Mouse (Mus musculus) liver, embryonic 11.5 days (tissue): Measurements from ENCODE around the gene Ifna15. TPM values are rescaled to one million over a fixed set of nuclear protein-coding genes. Genes with fewer than 3 reads are reported as not detected.

ENCODE experiments used
- ATAC-seq: fragments of 200-750 bp; cut with Nextera tagmentation; replicated peaks from 2 replicates; pipeline ENCODE4 v1.8.0; 2017; ENCODE audit warnings: moderate number of reproducible peaks, mild to moderate bottlenecking, moderate TSS enrichment, moderate library complexity; ENCODE audit not compliant: low FRiP score
- DNase-seq: peaks from one replicate; pipeline ENCODE4 v3.0.0-alpha.2; 2017; ENCODE audit warnings: low spot score
- H3K27ac ChIP-seq: fragments of 300-500 bp; sonication (generic); 2 replicates; pipeline ENCODE4 v1.5.1; 2014; ENCODE audit warnings: mild to moderate bottlenecking, low read depth, low read length, control low read depth
- H3K27me3 ChIP-seq: fragments of 300-500 bp; sonication (generic); replicated peaks from 2 replicates; pipeline ENCODE4 v1.6.1; 2014; ENCODE audit warnings: low read length, mixed read lengths; ENCODE audit not compliant: control insufficient read depth, insufficient read depth
- H3K36me3 ChIP-seq: fragments of 300-500 bp; sonication (generic); 2 replicates; pipeline ENCODE4 v1.6.1; 2014; ENCODE audit warnings: mild to moderate bottlenecking, low read length, moderate library complexity, mixed read lengths; ENCODE audit not compliant: control insufficient read depth, insufficient read depth
- H3K4me1 ChIP-seq: fragments of 300-500 bp; sonication (generic); replicated peaks from 2 replicates; pipeline ENCODE4 v1.6.1; 2014; ENCODE audit warnings: low read length, mixed read lengths; ENCODE audit not compliant: control insufficient read depth, insufficient read depth
- H3K4me2 ChIP-seq: fragments of 300-500 bp; sonication (generic); 2 replicates; pipeline ENCODE4 v1.6.1; 2014; ENCODE audit warnings: mild to moderate bottlenecking, control low read depth, moderate library complexity
- H3K4me3 ChIP-seq: fragments of 300-500 bp; sonication (generic); 2 replicates; pipeline ENCODE4 v1.5.1; 2014; ENCODE audit warnings: low read depth, low read length, control low read depth
- H3K9ac ChIP-seq: fragments of 300-500 bp; sonication (generic); 2 replicates; pipeline ENCODE4 v1.6.1; 2014; ENCODE audit warnings: low read depth, low read length, control low read depth
- H3K9me3 ChIP-seq: fragments of 300-500 bp; sonication (generic); 2 replicates; pipeline ENCODE4 v1.6.1; 2016; ENCODE audit warnings: low read length, inconsistent platforms, mixed read lengths; ENCODE audit not compliant: control insufficient read depth
- WGBS: fragments of 180-500 bp; shearing (Covaris S2); extraction: QIAGEN DNeasy Blood & Tissue Kit; methylation state at CpG from one replicate; pipeline ENCODE4 v1.1.7; 2014; 5-methylcytosine and 5-hydroxymethylcytosine counted together
- polyA plus RNA-seq: library from polyadenylated mRNA; unstranded; fragments of >200 nt; fragmentation: Nextera tagmentation; extraction: Ambion mirVana; gene quantifications from 2 replicates; pipeline ENCODE4 v1.2.1, GENCODE M21; 2014

The Ifna15 gene
- polyA plus RNA-seq, 1 experiment from 2014 or later, result not detected

GRCm38 (mm10) chr4:88537328-88537727 lies 20.7 kb downstream of the Ifna15 start:
- ATAC-seq, result no peak

GRCm38 (mm10) chr4:88536640-88537039 lies 21.4 kb downstream of the Ifna15 start:
- Histone ChIP-seq H3K36me3 (no peaks in the 10 kb centered on the region), H3K4me1 (0 out of 2 replicates have a peak, but pooled peaks cover 3% of the 10 kb centered on the region), H3K4me3 (no peak overlapping the region), H3K27ac (no peak overlapping the region), H3K27me3 (no peaks in the 10 kb centered on the region), H3K9ac (no peak overlapping the region), H3K9me3 (no peaks in the 10 kb centered on the region), H3K4me2 (no peak overlapping the region)
- DNase-seq, result no peak
- no peak for ATAC-seq
- WGBS, result 80% methylated on average over 7 of the region's 7 CpGs

More at GRCm38 (mm10) chr4:88537328-88537727, 20.7 kb downstream of the Ifna15 start:
- no peak for DNase-seq
- H3K36me3 ChIP-seq, result no peaks in the 10 kb centered on the region
- no peak overlapping the region for H3K4me3 ChIP-seq
- 0 out of 2 replicates have a peak, but pooled peaks cover 3% of the 10 kb centered on the region for H3K4me1 ChIP-seq
- no peaks in the 10 kb centered on the region for H3K9me3 ChIP-seq
- no peak overlapping the region for H3K9ac ChIP-seq
- H3K27me3 ChIP-seq, result no peaks in the 10 kb centered on the region
- peak overlapping the region; percentile 44 for H3K4me2 ChIP-seq
- peak overlapping the region; percentile 32; the same call in 1 of the 2 replicates for H3K27ac ChIP-seq
- whole genome bisulfite sequencing, result 38% methylated on average over 12 of the region's 12 CpGs

- no peaks in the 10 kb centered on the region for H3K27me3 ChIP-seq
- WGBS, result 50% methylated on average over 1 of the region's 1 CpGs
- 0 out of 2 replicates have a peak, but pooled peaks cover 3% of the 10 kb centered on the region for H3K4me1 ChIP-seq
- no peak overlapping the region for H3K9ac ChIP-seq
- no peaks in the 10 kb centered on the region for H3K9me3 ChIP-seq
- no peak overlapping the region for H3K4me2 ChIP-seq
- peak; percentile 93 for ATAC-seq
- no peaks in the 10 kb centered on the region for H3K36me3 ChIP-seq
- DNase-seq, result no peak
- H3K4me3 ChIP-seq, result no peak overlapping the region
- no peak overlapping the region for H3K27ac ChIP-seq
These were observed 22.3 kb downstream of the Ifna15 start for GRCm38 (mm10) chr4:88535742-88536141.

- WGBS, result 82% methylated on average over 1 of the region's 1 CpGs
These were observed 23.1 kb downstream of the Ifna15 start for GRCm38 (mm10) chr4:88534903-88535302.

GRCm38 (mm10) chr4:88533499-88533898 lies 24.5 kb downstream of the Ifna15 start:
- Histone ChIP-seq H3K4me3 (no peak overlapping the region), H3K4me1 (0 out of 2 replicates have a peak, but pooled peaks cover 3% of the 10 kb centered on the region), H3K4me2 (no peak overlapping the region), H3K9me3 (no peaks in the 10 kb centered on the region), H3K27ac (no peak overlapping the region), H3K9ac (no peak overlapping the region), H3K27me3 (no peaks in the 10 kb centered on the region), H3K36me3 (no peaks in the 10 kb centered on the region)
- ATAC-seq (no peak), DNase-seq (no peak)
- 86% methylated on average over 2 of the region's 2 CpGs for WGBS

More at GRCm38 (mm10) chr4:88534903-88535302, 23.1 kb downstream of the Ifna15 start:
- Histone ChIP-seq H3K9ac (no peak overlapping the region), H3K27ac (no peak overlapping the region), H3K27me3 (no peaks in the 10 kb centered on the region), H3K4me1 (0 out of 2 replicates have a peak, but pooled peaks cover 3% of the 10 kb centered on the region), H3K4me3 (no peak overlapping the region), H3K36me3 (no peaks in the 10 kb centered on the region), H3K4me2 (no peak overlapping the region), H3K9me3 (no peaks in the 10 kb centered on the region)
- ATAC-seq (no peak), DNase-seq (no peak)

- no peak for DNase-seq
- Histone ChIP-seq H3K4me1 (no peaks in the 10 kb centered on the region), H3K4me2 (no peak overlapping the region), H3K9ac (no peak overlapping the region), H3K9me3 (no peaks in the 10 kb centered on the region), H3K27ac (no peak overlapping the region), H3K27me3 (no peaks in the 10 kb centered on the region), H3K36me3 (no peaks in the 10 kb centered on the region), H3K4me3 (no peak overlapping the region)
- no peak for ATAC-seq
- WGBS, result 82% methylated on average over 2 of the region's 2 CpGs
These were observed 27.2 kb downstream of the Ifna15 start for GRCm38 (mm10) chr4:88530892-88531291.

- Histone ChIP-seq H3K9ac (no peak overlapping the region), H3K4me1 (no peaks in the 10 kb centered on the region), H3K36me3 (no peaks in the 10 kb centered on the region), H3K27ac (no peak overlapping the region), H3K9me3 (no peaks in the 10 kb centered on the region), H3K4me2 (no peak overlapping the region), H3K4me3 (no peak overlapping the region), H3K27me3 (no peaks in the 10 kb centered on the region)
- ATAC-seq, result no peak
- 69% methylated on average over 4 of the region's 4 CpGs for WGBS
- DNase-seq, result no peak
These were observed 27.8 kb downstream of the Ifna15 start for GRCm38 (mm10) chr4:88530271-88530670.

- Histone ChIP-seq H3K4me2 (no peak overlapping the region), H3K27ac (no peak overlapping the region), H3K9me3 (no peaks in the 10 kb centered on the region), H3K4me3 (no peak overlapping the region), H3K36me3 (no peaks in the 10 kb centered on the region), H3K4me1 (no peaks in the 10 kb centered on the region), H3K27me3 (no peaks in the 10 kb centered on the region), H3K9ac (no peak overlapping the region)
- DNase-seq, result no peak
- WGBS, result 71% methylated on average over 5 of the region's 5 CpGs
- peak; percentile 73; the same call in 1 of the 2 replicates for ATAC-seq
These were observed 31.5 kb downstream of the Ifna15 start for GRCm38 (mm10) chr4:88526379-88527049.

- no peak overlapping the region for H3K9ac ChIP-seq
- 69% methylated on average over 3 of the region's 3 CpGs for WGBS
- H3K9me3 ChIP-seq, result no peaks in the 10 kb centered on the region
- no peak overlapping the region for H3K4me2 ChIP-seq
- no peaks in the 10 kb centered on the region for H3K4me1 ChIP-seq
- no peak for ATAC-seq
- H3K27me3 ChIP-seq, result no peaks in the 10 kb centered on the region
- H3K36me3 ChIP-seq, result no peaks in the 10 kb centered on the region
- H3K27ac ChIP-seq, result no peak overlapping the region
- no peak for DNase-seq
- H3K4me3 ChIP-seq, result no peak overlapping the region
These were observed 32.7 kb downstream of the Ifna15 start for GRCm38 (mm10) chr4:88525393-88525792.
